Mouse (Mus musculus) CH12.LX (cell line): ENCODE results near the gene Senp6. TPM values are rescaled to one million over a fixed set of nuclear protein-coding genes. Genes with fewer than 3 reads are reported as not detected.
"Not testable (repeated sequence)": the region's sequence is repeated elsewhere in the genome, so short reads cannot be mapped to it uniquely, and the experiment has no call there.

Experiments
- DNase-seq: peaks from one replicate; pipeline ENCODE4 v3.0.0-alpha.2; 2013; ENCODE audit errors: extremely low read depth
- H3K27ac ChIP-seq: 2 replicates; pipeline ENCODE4 v1.5.1; 2012; ENCODE audit warnings: low read depth, mild to moderate bottlenecking, control low read depth, moderate library complexity; ENCODE audit not compliant: insufficient read depth
- H3K27me3 ChIP-seq: replicated peaks from 2 replicates; pipeline ENCODE3; 2012; ENCODE audit warnings: inconsistent platforms
- H3K36me3 ChIP-seq, 2 experiments: replicated peaks in 1 of 2; 2 replicates each; pipeline versions ENCODE3 to v1.6.1; 2012; ENCODE audit warnings: inconsistent platforms in 1 of 2, low read length in 1 of 2, mild to moderate bottlenecking in 1 of 2, mixed read lengths in 1 of 2, moderate library complexity in 1 of 2; ENCODE audit not compliant: control insufficient read depth in 1 of 2, insufficient read depth in 1 of 2
- H3K4me1 ChIP-seq, 2 experiments: 2 replicates each; pipeline ENCODE4 v1.6.1; 2012; ENCODE audit warnings: inconsistent platforms in 1 of 2, moderate library complexity in 1 of 2; ENCODE audit not compliant: insufficient read depth in 2 of 2, control insufficient read depth in 1 of 2
- H3K4me2 ChIP-seq: 2 replicates; pipeline ENCODE4 v1.6.1; 2012; ENCODE audit warnings: low read depth, mild to moderate bottlenecking, control low read depth; ENCODE audit not compliant: poor library complexity, insufficient read depth, severe bottlenecking
- H3K4me3 ChIP-seq, 3 experiments: fragments of 150-350 bp in 1 of 3; sonication (generic) in 1 of 3; replicated peaks in 1 of 3; 2 replicates each; pipeline versions ENCODE3 to v1.5.1; 2011 to 2012; ENCODE audit warnings: low read depth in 2 of 3, low read length in 2 of 3, mild to moderate bottlenecking in 2 of 3, moderate library complexity in 2 of 3, control low read depth in 1 of 3, improper control_type of control experiment in 1 of 3, inconsistent platforms in 1 of 3, mixed read lengths in 1 of 3; ENCODE audit not compliant: poor library complexity in 1 of 3
- H3K79me2 ChIP-seq: replicated peaks from 2 replicates; pipeline ENCODE4 v1.6.1; 2012; ENCODE audit warnings: mild to moderate bottlenecking, moderate library complexity; ENCODE audit not compliant: control insufficient read depth, poor library complexity, insufficient read depth, severe bottlenecking; ENCODE audit errors: extremely low read depth
- H3K9ac ChIP-seq: 2 replicates; pipeline ENCODE4 v1.6.1; 2012; ENCODE audit warnings: low read depth, mild to moderate bottlenecking, control low read depth, moderate library complexity; ENCODE audit not compliant: insufficient read depth
- H3K9me3 ChIP-seq: replicated peaks from 2 replicates; pipeline ENCODE3; 2012; ENCODE audit warnings: low read length, inconsistent platforms, mixed read lengths
- CHD2 ChIP-seq: IDR thresholded peaks from 2 replicates; pipeline ENCODE4 v1.6.1; 2011; ENCODE audit warnings: low read length, improper control_type of control experiment
- E2F4 ChIP-seq: IDR thresholded peaks from 2 replicates; pipeline ENCODE4 v1.6.1; 2011; ENCODE audit warnings: low read depth, low read length, improper control_type of control experiment; ENCODE audit not compliant: insufficient replicate concordance
- ETS1 ChIP-seq: conservative IDR thresholded peaks from 2 replicates; pipeline ENCODE4 v1.6.1; 2012; ENCODE audit warnings: low read depth, mild to moderate bottlenecking, inconsistent platforms, low read length, improper control_type of control experiment, moderate library complexity
- HCFC1 ChIP-seq: IDR thresholded peaks from 2 replicates; pipeline ENCODE4 v1.6.1; 2012; ENCODE audit warnings: low read depth, mild to moderate bottlenecking, inconsistent platforms, low read length, improper control_type of control experiment
- IRF4 ChIP-seq: IDR thresholded peaks from 2 replicates; pipeline ENCODE4 v1.6.1; 2014; ENCODE audit warnings: low read depth, mild to moderate bottlenecking, inconsistent platforms, low read length, improper control_type of control experiment
- MAFK ChIP-seq: IDR thresholded peaks from 2 replicates; pipeline ENCODE4 v1.6.1; 2011; ENCODE audit warnings: low read length, improper control_type of control experiment; ENCODE audit not compliant: insufficient replicate concordance
- MAX ChIP-seq: IDR thresholded peaks from 2 replicates; pipeline ENCODE4 v1.6.1; 2011; ENCODE audit warnings: low read length, improper control_type of control experiment
- PAX5 ChIP-seq: IDR thresholded peaks from 2 replicates; pipeline ENCODE4 v1.6.1; 2012; ENCODE audit warnings: low read length, inconsistent platforms, mixed read lengths
- RCOR1 ChIP-seq: conservative IDR thresholded peaks from 2 replicates; pipeline ENCODE4 v1.6.1; 2012; ENCODE audit warnings: low read depth, mild to moderate bottlenecking, inconsistent platforms, low read length, improper control_type of control experiment
- SIN3A ChIP-seq: IDR thresholded peaks from 2 replicates; pipeline ENCODE4 v1.6.1; 2012; ENCODE audit warnings: low read length, improper control_type of control experiment, inconsistent platforms
- SMC3 ChIP-seq: IDR thresholded peaks from 2 replicates; pipeline ENCODE4 v1.6.1; 2011; ENCODE audit warnings: low read depth, low read length, improper control_type of control experiment
- USF1 ChIP-seq: IDR thresholded peaks from 2 replicates; pipeline ENCODE4 v1.6.1; 2014; ENCODE audit warnings: low read depth, mild to moderate bottlenecking, inconsistent platforms, low read length, improper control_type of control experiment
- ZC3H11A ChIP-seq: IDR thresholded peaks from 2 replicates; pipeline ENCODE4 v1.6.1; 2012; ENCODE audit warnings: low read depth, mild to moderate bottlenecking, inconsistent platforms, low read length, improper control_type of control experiment
- ZNF384 ChIP-seq: IDR thresholded peaks from 2 replicates; pipeline ENCODE4 v1.6.1; 2012; ENCODE audit warnings: low read depth, low read length, improper control_type of control experiment, inconsistent platforms
- dilution Hi-C: fragments of 300-500 bp; cut with MboI; formaldehyde crosslinking; loops from 2 replicates; pipeline ENCODE4 v1.14.3; 2020; ENCODE audit warnings: low sequenced_read_pairs; ENCODE audit not compliant: extremely low pct_unique_long_range_greater_than_20kb, extremely low pct_ligation_motif_present
- in situ Hi-C: fragments of 300-500 bp; cut with MboI; formaldehyde crosslinking; loops from 3 replicates; pipeline ENCODE4 v1.14.3; 2019; ENCODE audit warnings: low sequenced_read_pairs, low pct_ligation_motif_present, low pct_unique_long_range_greater_than_20kb, mixed read lengths
- polyA plus RNA-seq: library from polyadenylated mRNA; unstranded; fragments of >175 nt; gene quantifications from 2 replicates; pipeline ENCODE4 v1.2.1, GENCODE M21; 2012; ENCODE audit warnings: low read depth; ENCODE audit not compliant: insufficient read length
- total RNA-seq, 2 experiments: library from RNA; depleted of rRNA; stranded (reverse); fragments of 300-350 nt in 1 of 2; fragments of >200 nt in 1 of 2; gene quantifications; 2 replicates each; pipeline ENCODE4 v1.2.3; 2012 to 2014

Gene Senp6
- total and polyA plus RNA-seq, 3 experiments: 97.5 to 167 (median 113) TPM

GRCm38 (mm10) chr9:80021648-80022047 lies 45.1 kb upstream of the Senp6 start:
- Histone ChIP-seq H3K9ac (no peak overlapping the region), H3K79me2 (no peaks in the 10 kb centered on the region), H3K4me1 (no peaks in the 10 kb centered on the region), H3K36me3 (no peaks in the 10 kb centered on the region), H3K9me3 (no peaks in the 10 kb centered on the region), H3K27ac (no peak overlapping the region), H3K4me3 (no peak overlapping the region), H3K27me3 (no peaks in the 10 kb centered on the region), H3K4me2 (no peak overlapping the region)
- dilution Hi-C loops: no loop called here
- DNase-seq: no peak
- TF ChIP-seq SIN3A: no peak
- no peak for TF ChIP-seq ZNF384
- in situ Hi-C loops: no loop called here

GRCm38 (mm10) chr9:80022821-80023220 lies 43.9 kb upstream of the Senp6 start:
- no peaks in the 10 kb centered on the region for H3K9me3 ChIP-seq
- no peaks in the 10 kb centered on the region for H3K4me1 ChIP-seq
- no peak overlapping the region for H3K27ac ChIP-seq
- H3K79me2 ChIP-seq: no peaks in the 10 kb centered on the region
- no peak for DNase-seq
- TF ChIP-seq USF1: no peak
- TF ChIP-seq MAFK: no peak
- no peak for TF ChIP-seq CHD2
- TF ChIP-seq HCFC1: no peak
- TF ChIP-seq RCOR1: no peak
- no peak for TF ChIP-seq E2F4
- no peak for TF ChIP-seq SMC3
- TF ChIP-seq ZC3H11A: no peak
- TF ChIP-seq PAX5: no peak
- TF ChIP-seq IRF4: no peak
- TF ChIP-seq MAX: no peak
- TF ChIP-seq ETS1: no peak
- no peak overlapping the region for H3K9ac ChIP-seq
- no peak overlapping the region for H3K4me3 ChIP-seq
- no peaks in the 10 kb centered on the region for H3K27me3 ChIP-seq
- H3K36me3 ChIP-seq: no peaks in the 10 kb centered on the region
- in situ Hi-C loops (no loop called here), dilution Hi-C loops (no loop called here)
- no peak overlapping the region for H3K4me2 ChIP-seq

DNA sequence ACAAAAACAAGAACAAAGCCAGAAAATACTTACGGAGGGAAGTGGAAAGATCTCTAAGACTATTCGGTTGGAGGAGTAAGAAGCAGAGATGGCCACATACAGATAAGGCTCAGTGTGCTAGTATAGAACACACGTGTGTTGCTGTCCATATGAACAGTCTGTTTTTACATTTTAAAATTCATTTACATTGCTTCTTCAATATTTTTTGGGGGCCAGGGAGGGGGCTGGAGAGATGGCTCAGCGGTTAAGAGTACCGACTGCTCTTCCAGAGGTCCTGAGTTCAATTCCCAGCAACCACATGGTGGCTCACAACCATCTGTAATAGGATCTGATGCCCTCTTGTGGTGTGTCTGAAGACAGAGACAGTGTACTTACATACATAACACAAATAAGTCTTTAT lies 41.4 kb upstream of the Senp6 start:
- in situ Hi-C loops, DNase-seq: not testable (repeated sequence)

More for the DNA sequence above, 41.4 kb upstream of the Senp6 start:
- H3K27me3 ChIP-seq, H3K4me3 ChIP-seq, H3K27ac ChIP-seq, H3K9me3 ChIP-seq, H3K79me2 ChIP-seq, H3K9ac ChIP-seq, H3K36me3 ChIP-seq, H3K4me1 ChIP-seq, H3K4me2 ChIP-seq, dilution Hi-C loops: not testable (repeated sequence)
